Mouse (Mus musculus): ENCODE measurements at regions not wholly inside any gene's neighbourhood (a gene's known extent, or its start where the extent isn't known, plus 50 kb on each side); places are given as distances from the start of the nearest gene placed in this dataset.

DNA sequence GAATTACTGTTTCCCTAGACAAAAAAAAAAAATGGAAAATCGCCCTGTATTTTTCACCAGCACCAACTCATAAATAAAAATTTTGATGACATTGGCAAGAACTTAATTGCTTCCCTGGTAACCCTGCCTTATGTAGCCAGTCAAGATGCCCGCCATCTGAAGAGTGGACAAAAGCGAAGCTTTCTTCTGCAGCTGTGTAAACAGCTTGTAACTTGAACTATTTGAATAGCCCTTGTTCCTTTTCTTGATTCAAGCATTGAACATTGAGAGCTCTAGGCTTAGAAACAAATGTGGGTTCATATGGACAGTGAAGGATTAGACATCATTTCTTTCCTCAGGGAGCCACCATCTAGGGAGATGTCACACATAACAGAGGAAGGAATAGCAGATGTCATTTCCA, 52.9 kb upstream of the Arhgap24 start:
- no peak for TF ChIP-seq CTCF (IDR thresholded peaks at IDR 0.05; ENCODE audit: control insufficient read depth, insufficient read depth, insufficient replicate concordance, low read depth, low read length)
- TF ChIP-seq POLR2A (IDR thresholded peaks at IDR 0.05; ENCODE audit: control insufficient read depth, low read depth, low read length): no peak

All from testis, adult 2 months (tissue).